Mouse (Mus musculus) embryonic fibroblast, embryonic 13.5 days (primary cell): ENCODE results near the gene Gga1.

Experiments used
- CTCF ChIP-seq: IDR thresholded peaks from 2 replicates; pipeline ENCODE4 v1.5.1; 2011; ENCODE audit warnings: mild to moderate bottlenecking, control low read depth, low read length, moderate library complexity, borderline replicate concordance; ENCODE audit not compliant: insufficient read depth
- POLR2A ChIP-seq: IDR thresholded peaks from 2 replicates; pipeline ENCODE4 v1.6.1; 2011; ENCODE audit warnings: low read depth, mild to moderate bottlenecking, control low read depth, low read length, moderate library complexity

GRCm38 (mm10) chr15:78926021-78926919, 49.3 kb downstream of the Gga1 start, which contains the start of gene Lgals1:
- TF ChIP-seq CTCF (no peak), POLR2A (peak; percentile 100)
